In the genomic region with DNA sequence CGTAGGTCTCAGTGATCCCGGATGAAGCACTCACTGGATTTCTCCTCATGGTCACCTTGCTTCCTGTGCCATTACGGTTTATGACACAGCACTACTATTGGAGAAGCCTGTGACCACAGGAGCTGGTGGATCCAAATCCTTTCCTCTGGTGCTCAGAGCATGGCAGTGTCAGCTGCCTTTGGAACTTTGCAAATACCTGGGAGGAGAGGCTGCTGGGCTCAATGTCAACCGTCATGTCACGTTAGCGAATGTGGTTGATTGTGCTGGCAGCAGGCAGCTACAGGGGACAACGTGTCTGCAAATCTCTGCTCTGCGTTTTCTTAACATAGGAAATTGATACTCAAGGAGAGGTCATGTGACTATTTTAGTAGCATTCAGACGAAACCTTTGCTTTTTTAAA, we compare ENCODE assay signal across 20 mouse cellular contexts.
"Had no signal": no experiment of that assay in that cellular context is flagged by ENCODE, and none has a peak within 500 bp of the region (broad histone marks: within the 10 kb centered on the region; RNA-seq: fewer than 3 reads in every experiment).

No protein-coding gene starts in this region.

- H3K27me3 ChIP-seq: limb, embryonic 12.5 days; limb, embryonic 15.5 days; megakaryocyte, embryonic 14.5 days; neural tube, embryonic 12.5 days; neural tube, embryonic 15.5 days had no signal

- H3K4me1 ChIP-seq: limb, embryonic 15.5 days; megakaryocyte, embryonic 14.5 days; midbrain, embryonic 10.5 days; neural tube, embryonic 12.5 days had no signal

- H3K9ac ChIP-seq: limb, embryonic 12.5 days; limb, embryonic 15.5 days; liver, embryonic 14.5 days; liver, postnatal 0 days; lung, embryonic 14.5 days; neural tube, embryonic 12.5 days; neural tube, embryonic 15.5 days had no signal

- ATAC-seq: liver, postnatal 0 days had no signal

- H3K4me3 ChIP-seq: layer of hippocampus, adult 2 months; limb, embryonic 12.5 days; limb, embryonic 15.5 days; megakaryocyte, embryonic 14.5 days; midbrain, embryonic 10.5 days; neural tube, embryonic 12.5 days; neural tube, embryonic 15.5 days had no signal

- DNase-seq: kidney, adult 2 months; kidney, postnatal 25 days; layer of hippocampus, adult 9-11 months; liver, postnatal 0 days; lung, embryonic 14.5 days; lung, postnatal 10 days; lung, postnatal 36 days; midbrain, embryonic 14.5 days; thymus, adult 18-20 months; thymus, postnatal 36 days had no signal

- H3K27ac ChIP-seq: kidney, postnatal 0 days; layer of hippocampus, adult 2 months; limb, embryonic 12.5 days; limb, embryonic 15.5 days; liver, embryonic 14.5 days; midbrain, embryonic 10.5 days; neural tube, embryonic 12.5 days; neural tube, embryonic 15.5 days had no signal

- H3K9me3 ChIP-seq: limb, embryonic 12.5 days; limb, embryonic 15.5 days; midbrain, embryonic 10.5 days; neural tube, embryonic 12.5 days; neural tube, embryonic 15.5 days had no signal

- H3K4me2 ChIP-seq: limb, embryonic 12.5 days; limb, embryonic 15.5 days; liver, embryonic 11.5 days; lung, embryonic 14.5 days; neural tube, embryonic 12.5 days; neural tube, embryonic 15.5 days had no signal

- H3K36me3 ChIP-seq: limb, embryonic 12.5 days; limb, embryonic 15.5 days; midbrain, embryonic 10.5 days; neural tube, embryonic 12.5 days; neural tube, embryonic 15.5 days had no signal
